Mouse (Mus musculus) kidney, embryonic 16.5 days (tissue): ENCODE measurements at regions not wholly inside any gene's neighbourhood (a gene's known extent, or its start where the extent isn't known, plus 50 kb on each side); places are given as distances from the start of the nearest gene placed in this dataset.

Source experiments
- ATAC-seq: fragments of 200-750 bp; cut with Nextera tagmentation; 2 replicates; pipeline ENCODE4 v1.8.0; 2017; ENCODE audit warnings: moderate TSS enrichment; ENCODE audit not compliant: low FRiP score, low TSS enrichment
- H3K27ac ChIP-seq: fragments of 300-500 bp; sonication (generic); 2 replicates; pipeline ENCODE4 v1.5.1; 2014; ENCODE audit warnings: low read length
- H3K27me3 ChIP-seq: fragments of 300-500 bp; sonication (generic); 2 replicates; pipeline ENCODE4 v1.6.1; 2014; ENCODE audit warnings: low read length, control low read depth, mixed read lengths; ENCODE audit not compliant: insufficient read depth
- H3K36me3 ChIP-seq: fragments of 300-500 bp; sonication (generic); 2 replicates; pipeline ENCODE4 v1.6.1; 2014; ENCODE audit warnings: low read length, control low read depth, mixed read lengths; ENCODE audit not compliant: insufficient read depth
- H3K4me1 ChIP-seq: fragments of 300-500 bp; sonication (generic); 2 replicates; pipeline ENCODE4 v1.6.1; 2014; ENCODE audit warnings: low read length, control low read depth, mixed read lengths; ENCODE audit not compliant: insufficient read depth
- H3K4me2 ChIP-seq: fragments of 300-500 bp; sonication (generic); replicated peaks from 2 replicates; pipeline ENCODE4 v1.6.1; 2014; ENCODE audit warnings: low read depth, low read length
- H3K4me3 ChIP-seq: fragments of 300-500 bp; sonication (generic); 2 replicates; pipeline ENCODE4 v1.5.1; 2014; ENCODE audit warnings: mild to moderate bottlenecking, low read length
- H3K9ac ChIP-seq: fragments of 300-500 bp; sonication (generic); replicated peaks from 2 replicates; pipeline ENCODE4 v1.6.1; 2014; ENCODE audit warnings: low read length
- H3K9me3 ChIP-seq: fragments of 300-500 bp; sonication (generic); 2 replicates; pipeline ENCODE4 v1.6.1; 2016; ENCODE audit warnings: low read length, control low read depth
- WGBS: fragments of 180-500 bp; shearing (Covaris S2); extraction: QIAGEN DNeasy Blood & Tissue Kit; methylation state at CpG from one replicate; pipeline ENCODE4 v1.1.7; 2014; 5-methylcytosine and 5-hydroxymethylcytosine counted together

- WGBS = 74% methylated on average over 4 of the region's 4 CpGs
- no peak overlapping the region for H3K27ac ChIP-seq
- H3K9me3 ChIP-seq = no peaks in the 10 kb centered on the region
Observed at GRCm38 (mm10) chr4:31462456-31462855, 501.4 kb upstream of the Map3k7 start.

GRCm38 (mm10) chr4:31463130-31463698, 500.7 kb upstream of the Map3k7 start:
- no peak overlapping the region for H3K4me3 ChIP-seq
- H3K4me1 ChIP-seq = 0 out of 2 replicates have a peak, but pooled peaks cover 2% of the 10 kb centered on the region
- no peak for ATAC-seq
- WGBS = 75% methylated on average over 5 of the region's 5 CpGs
- H3K9ac ChIP-seq = no peak overlapping the region
- no peak overlapping the region for H3K27ac ChIP-seq
- H3K4me2 ChIP-seq = no peak overlapping the region
- no peaks in the 10 kb centered on the region for H3K9me3 ChIP-seq
- H3K27me3 ChIP-seq = no peaks in the 10 kb centered on the region
- no peaks in the 10 kb centered on the region for H3K36me3 ChIP-seq

More at GRCm38 (mm10) chr4:31462456-31462855, 501.4 kb upstream of the Map3k7 start:
- H3K27me3 ChIP-seq = no peaks in the 10 kb centered on the region
- no peak overlapping the region for H3K9ac ChIP-seq
- no peaks in the 10 kb centered on the region for H3K4me1 ChIP-seq
- no peak overlapping the region for H3K4me3 ChIP-seq
- no peak overlapping the region for H3K4me2 ChIP-seq
- ATAC-seq = no peak
- H3K36me3 ChIP-seq = no peaks in the 10 kb centered on the region

GRCm38 (mm10) chr4:31468306-31468705, 495.6 kb upstream of the Map3k7 start:
- Histone ChIP-seq H3K4me3 (peak overlapping the region; percentile 17; the same call in 1 of the 2 replicates), H3K36me3 (no peaks in the 10 kb centered on the region), H3K9me3 (no peaks in the 10 kb centered on the region), H3K27ac (no peak overlapping the region), H3K4me1 (0 out of 2 replicates have a peak, but pooled peaks cover 6% of the 10 kb centered on the region), H3K27me3 (no peaks in the 10 kb centered on the region), H3K4me2 (peak overlapping the region; percentile 35), H3K9ac (no peak overlapping the region)
- ATAC-seq = peak; percentile 27; the same call in 1 of the 2 replicates
- WGBS = 30% methylated on average over 9 of the region's 9 CpGs

GRCm38 (mm10) chr4:31469803-31470202, 494.1 kb upstream of the Map3k7 start:
- no peaks in the 10 kb centered on the region for H3K36me3 ChIP-seq
- ATAC-seq = no peak
- WGBS = 52% methylated on average over 4 of the region's 4 CpGs
- no peak overlapping the region for H3K9ac ChIP-seq
- H3K27ac ChIP-seq = no peak overlapping the region
- no peak overlapping the region for H3K4me2 ChIP-seq
- H3K9me3 ChIP-seq = no peaks in the 10 kb centered on the region
- H3K4me1 ChIP-seq = 0 out of 2 replicates have a peak, but pooled peaks cover 6% of the 10 kb centered on the region
- no peak overlapping the region for H3K4me3 ChIP-seq
- no peaks in the 10 kb centered on the region for H3K27me3 ChIP-seq

GRCm38 (mm10) chr4:31492535-31492934, 471.4 kb upstream of the Map3k7 start:
- 72% methylated on average over 3 of the region's 3 CpGs for WGBS
- no peak overlapping the region for H3K27ac ChIP-seq

GRCm38 (mm10) chr4:31493087-31493511, 470.8 kb upstream of the Map3k7 start:
- H3K9me3 ChIP-seq = no peaks in the 10 kb centered on the region
- WGBS = 38% methylated on average over 3 of the region's 3 CpGs
- H3K4me2 ChIP-seq = no peak overlapping the region
- H3K27me3 ChIP-seq = no peaks in the 10 kb centered on the region
- H3K27ac ChIP-seq = no peak overlapping the region
- H3K9ac ChIP-seq = no peak overlapping the region
- no peak for ATAC-seq
- no peak overlapping the region for H3K4me3 ChIP-seq
- no peaks in the 10 kb centered on the region for H3K36me3 ChIP-seq
- H3K4me1 ChIP-seq = no peaks in the 10 kb centered on the region; the same call in 1 of the 2 replicates

More at GRCm38 (mm10) chr4:31492535-31492934, 471.4 kb upstream of the Map3k7 start:
- Histone ChIP-seq H3K4me3 (no peak overlapping the region), H3K27me3 (no peaks in the 10 kb centered on the region), H3K4me1 (no peaks in the 10 kb centered on the region; the same call in 1 of the 2 replicates), H3K4me2 (no peak overlapping the region), H3K36me3 (no peaks in the 10 kb centered on the region), H3K9me3 (no peaks in the 10 kb centered on the region), H3K9ac (no peak overlapping the region)
- ATAC-seq = no peak

- ATAC-seq = no peak
- Histone ChIP-seq H3K36me3 (no peaks in the 10 kb centered on the region), H3K9ac (no peak overlapping the region), H3K4me3 (no peak overlapping the region), H3K9me3 (no peaks in the 10 kb centered on the region), H3K27me3 (no peaks in the 10 kb centered on the region), H3K27ac (no peak overlapping the region), H3K4me2 (no peak overlapping the region), H3K4me1 (no peaks in the 10 kb centered on the region)
- 94% methylated on average over 2 of the region's 2 CpGs for WGBS
Observed at GRCm38 (mm10) chr4:31499888-31500287, 464.0 kb upstream of the Map3k7 start.

GRCm38 (mm10) chr4:31500432-31500831, 463.5 kb upstream of the Map3k7 start:
- Histone ChIP-seq H3K4me1 (no peaks in the 10 kb centered on the region), H3K27ac (no peak overlapping the region), H3K4me2 (no peak overlapping the region), H3K36me3 (no peaks in the 10 kb centered on the region), H3K27me3 (no peaks in the 10 kb centered on the region), H3K4me3 (no peak overlapping the region), H3K9ac (no peak overlapping the region), H3K9me3 (no peaks in the 10 kb centered on the region)
- ATAC-seq = no peak
- WGBS = 75% methylated on average over 4 of the region's 4 CpGs

- ATAC-seq = no peak
Observed at GRCm38 (mm10) chr4:31525638-31526207, 438.2 kb upstream of the Map3k7 start.

GRCm38 (mm10) chr4:31536811-31537210, 427.1 kb upstream of the Map3k7 start:
- Histone ChIP-seq H3K9ac (no peak overlapping the region), H3K4me1 (no peaks in the 10 kb centered on the region), H3K4me3 (no peak overlapping the region), H3K9me3 (no peaks in the 10 kb centered on the region), H3K4me2 (no peak overlapping the region), H3K27ac (no peak overlapping the region), H3K36me3 (no peaks in the 10 kb centered on the region), H3K27me3 (no peaks in the 10 kb centered on the region)
- no peak for ATAC-seq
- 78% methylated on average over 1 of the region's 1 CpGs for WGBS

More at GRCm38 (mm10) chr4:31525638-31526207, 438.2 kb upstream of the Map3k7 start:
- H3K27me3 ChIP-seq = no peaks in the 10 kb centered on the region
- WGBS = 58% methylated on average over 4 of the region's 4 CpGs
- H3K36me3 ChIP-seq = no peaks in the 10 kb centered on the region
- no peak overlapping the region for H3K4me3 ChIP-seq
- no peak overlapping the region for H3K4me2 ChIP-seq
- no peak overlapping the region for H3K9ac ChIP-seq
- H3K27ac ChIP-seq = no peak overlapping the region
- no peaks in the 10 kb centered on the region for H3K9me3 ChIP-seq
- no peaks in the 10 kb centered on the region for H3K4me1 ChIP-seq
